Mouse (Mus musculus) leukemia stem cell, adult 10-12 weeks (primary cell): ENCODE measurements around the gene Wdr54. TPM values are rescaled to one million over a fixed set of nuclear protein-coding genes. Genes with fewer than 3 reads are reported as not detected.

Source experiments
- polyA plus RNA-seq: library from polyadenylated mRNA; stranded (reverse); fragments of >175 nt; gene quantifications from 2 replicates; pipeline ENCODE4 v1.2.3, GENCODE M21; 2012; ENCODE audit warnings: low replicate concordance

Wdr54 gene
- polyA plus RNA-seq, result 0.56 TPM in 1 of 2 replicates, not detected in the other

GRCm38 (mm10) chr6:83156259-83156684 is at the start of gene Wdr54, which contains the start of gene 1700003E16Rik:
Gene Wdr54 (minus strand): TSS chr6:83156397.
Gene 1700003E16Rik (plus strand): TSS chr6:83156404.

GRCm38 (mm10) chr6:83165607-83166242 is 9.5 kb upstream of the Wdr54 start, which contains the start of gene Dctn1:
Gene Dctn1 (plus strand): TSS chr6:83165920.

GRCm38 (mm10) chr6:83134951-83135513 is 21.2 kb downstream of the Wdr54 start, which contains the start of gene Rtkn:
Gene Rtkn (plus strand): TSS chr6:83135463.

GRCm38 (mm10) chr6:83125331-83125730 is 30.9 kb downstream of the Wdr54 start, which contains the start of gene Ino80b:
Gene Ino80b (minus strand): TSS chr6:83125431.

GRCm38 (mm10) chr6:83120930-83121862 is 35.0 kb downstream of the Wdr54 start, which contains the start of gene Wbp1:
Gene Wbp1 (minus strand): TSS chr6:83121559.

GRCm38 (mm10) chr6:83115011-83115671 is 41.1 kb downstream of the Wdr54 start, which contains the start of gene Mogs:
Gene Mogs (plus strand): TSS chr6:83115496.

GRCm38 (mm10) chr6:83108762-83109668 is 47.2 kb downstream of the Wdr54 start, which contains the start of gene Mrpl53:
Gene Mrpl53 (plus strand): TSS chr6:83109040.

GRCm38 (mm10) chr6:83101316-83101687 is 54.9 kb downstream of the Wdr54 start, which contains the start of the genes Ccdc142 and Gm42688:
Gene Ccdc142 (plus strand): TSS chr6:83101601.
Gene Gm42688 (plus strand): TSS chr6:83101617.

Other genes with a start within 250 kb of the Wdr54 start
- gene Sema4f, start 216.6 kb downstream of the Wdr54 start, polyA plus RNA-seq, result 0.32 and 0.74 TPM in 2 replicates
- gene M1ap, start 209.5 kb downstream of the Wdr54 start, polyA plus RNA-seq, result 3.3 and 20.7 TPM in 2 replicates
- 104 and 126 TPM in 2 replicates for gene Dok1, start 122.9 kb downstream of the Wdr54 start, polyA plus RNA-seq
- 0.38 and 0.65 TPM in 2 replicates for gene Loxl3, start 122.2 kb downstream of the Wdr54 start, polyA plus RNA-seq
- gene Aup1, start 101.9 kb downstream of the Wdr54 start, polyA plus RNA-seq, result 2,900 and 3,028 TPM in 2 replicates
- gene Htra2, start 101.1 kb downstream of the Wdr54 start, polyA plus RNA-seq, result 109 and 120 TPM in 2 replicates
- 0.99 and 1.8 TPM in 2 replicates for gene Dqx1, start 98.6 kb downstream of the Wdr54 start, polyA plus RNA-seq
- gene Tlx2, start 86.1 kb downstream of the Wdr54 start, polyA plus RNA-seq, result 0.15 TPM in 1 of 2 replicates, not detected in the other
- 15.7 and 19.3 TPM in 2 replicates for gene Pcgf1, start 78.5 kb downstream of the Wdr54 start, polyA plus RNA-seq
- 0.77 TPM in 1 of 2 replicates, not detected in the other for gene Lbx2, start 70.0 kb downstream of the Wdr54 start, polyA plus RNA-seq
- 5.3 and 13.7 TPM in 2 replicates for gene Ccdc142, start 54.8 kb downstream of the Wdr54 start, polyA plus RNA-seq
- 5.9 and 8.9 TPM in 2 replicates for gene Gm42688, start 54.8 kb downstream of the Wdr54 start, polyA plus RNA-seq
- 27.5 and 42.2 TPM in 2 replicates for gene Mrpl53, start 47.4 kb downstream of the Wdr54 start, polyA plus RNA-seq
- gene Mogs, start 40.9 kb downstream of the Wdr54 start, polyA plus RNA-seq, result 479 and 532 TPM in 2 replicates
- gene Wbp1, start 34.8 kb downstream of the Wdr54 start, polyA plus RNA-seq, result 40.1 and 107 TPM in 2 replicates
- 180 and 401 TPM in 2 replicates for gene Ino80b, start 31.0 kb downstream of the Wdr54 start, polyA plus RNA-seq
- 1.6 and 2.5 TPM in 2 replicates for gene Rtkn, start 20.9 kb downstream of the Wdr54 start, polyA plus RNA-seq
- 0.08 TPM in 1 of 2 replicates, not detected in the other for gene 1700003E16Rik, start within 50 bp of the Wdr54 start, polyA plus RNA-seq
- 545 and 1,010 TPM in 2 replicates for gene Dctn1, start 9.5 kb upstream of the Wdr54 start, polyA plus RNA-seq
- 0.69 and 0.90 TPM in 2 replicates for gene Slc4a5, start 63.4 kb upstream of the Wdr54 start, polyA plus RNA-seq
- 19.7 and 68.0 TPM in 2 replicates for gene Mthfd2, start 169.5 kb upstream of the Wdr54 start, polyA plus RNA-seq
- gene Mob1a, start 169.6 kb upstream of the Wdr54 start, polyA plus RNA-seq, result 120 and 147 TPM in 2 replicates
- 44.1 and 110 TPM in 2 replicates for gene Bola3, start 192.8 kb upstream of the Wdr54 start, polyA plus RNA-seq